Mouse (Mus musculus) heart, embryonic 16.5 days (tissue): Measurements from ENCODE around the gene Pklr. TPM values are rescaled to one million over a fixed set of nuclear protein-coding genes. Genes with fewer than 3 reads are reported as not detected.

Experiments
- ATAC-seq: fragments of 200-750 bp; cut with Nextera tagmentation; replicated peaks from 2 replicates; pipeline ENCODE4 v1.8.0; 2017; ENCODE audit warnings: moderate number of reproducible peaks; ENCODE audit not compliant: insufficient read depth, low FRiP score; ENCODE audit errors: extremely low read depth
- H3K27ac ChIP-seq: fragments of 300-500 bp; sonication (generic); 2 replicates; pipeline ENCODE4 v1.5.1; 2014; ENCODE audit warnings: mild to moderate bottlenecking, low read length, control low read depth, moderate library complexity
- H3K27me3 ChIP-seq: fragments of 300-500 bp; sonication (generic); 2 replicates; pipeline ENCODE4 v1.6.1; 2014; ENCODE audit warnings: low read length, mixed read lengths; ENCODE audit not compliant: control insufficient read depth, insufficient read depth
- H3K36me3 ChIP-seq: fragments of 300-500 bp; sonication (generic); 2 replicates; pipeline ENCODE4 v1.6.1; 2014; ENCODE audit not compliant: control insufficient read depth, insufficient read depth
- H3K4me1 ChIP-seq: fragments of 300-500 bp; sonication (generic); 2 replicates; pipeline ENCODE4 v1.6.1; 2014; ENCODE audit warnings: low read length, mixed read lengths; ENCODE audit not compliant: control insufficient read depth, insufficient read depth
- H3K4me2 ChIP-seq: fragments of 300-500 bp; sonication (generic); 2 replicates; pipeline ENCODE4 v1.6.1; 2014; ENCODE audit warnings: low read depth, mild to moderate bottlenecking, control low read depth, low read length
- H3K4me3 ChIP-seq: fragments of 300-500 bp; sonication (generic); 2 replicates; pipeline ENCODE4 v1.5.1; 2014; ENCODE audit warnings: mild to moderate bottlenecking, control low read depth, low read length
- H3K9ac ChIP-seq: fragments of 300-500 bp; sonication (generic); 2 replicates; pipeline ENCODE4 v1.6.1; 2014; ENCODE audit warnings: low read length, control low read depth
- H3K9me3 ChIP-seq: fragments of 300-500 bp; sonication (generic); replicated peaks from 2 replicates; pipeline ENCODE4 v1.6.1; 2016; ENCODE audit warnings: low read length; ENCODE audit not compliant: control insufficient read depth
- WGBS: fragments of 180-500 bp; shearing (Covaris S2); extraction: QIAGEN DNeasy Blood & Tissue Kit; methylation state at CpG from one replicate; pipeline ENCODE4 v1.1.7; 2014; 5-methylcytosine and 5-hydroxymethylcytosine counted together
- polyA plus RNA-seq: library from polyadenylated mRNA; unstranded; fragments of >200 nt; fragmentation: Nextera tagmentation; extraction: Ambion mirVana; gene quantifications from 2 replicates; pipeline ENCODE4 v1.2.1, GENCODE M21; 2015

The Pklr gene
- polyA plus RNA-seq, 1 experiment from 2014 or later, result 0.64 TPM

DNA sequence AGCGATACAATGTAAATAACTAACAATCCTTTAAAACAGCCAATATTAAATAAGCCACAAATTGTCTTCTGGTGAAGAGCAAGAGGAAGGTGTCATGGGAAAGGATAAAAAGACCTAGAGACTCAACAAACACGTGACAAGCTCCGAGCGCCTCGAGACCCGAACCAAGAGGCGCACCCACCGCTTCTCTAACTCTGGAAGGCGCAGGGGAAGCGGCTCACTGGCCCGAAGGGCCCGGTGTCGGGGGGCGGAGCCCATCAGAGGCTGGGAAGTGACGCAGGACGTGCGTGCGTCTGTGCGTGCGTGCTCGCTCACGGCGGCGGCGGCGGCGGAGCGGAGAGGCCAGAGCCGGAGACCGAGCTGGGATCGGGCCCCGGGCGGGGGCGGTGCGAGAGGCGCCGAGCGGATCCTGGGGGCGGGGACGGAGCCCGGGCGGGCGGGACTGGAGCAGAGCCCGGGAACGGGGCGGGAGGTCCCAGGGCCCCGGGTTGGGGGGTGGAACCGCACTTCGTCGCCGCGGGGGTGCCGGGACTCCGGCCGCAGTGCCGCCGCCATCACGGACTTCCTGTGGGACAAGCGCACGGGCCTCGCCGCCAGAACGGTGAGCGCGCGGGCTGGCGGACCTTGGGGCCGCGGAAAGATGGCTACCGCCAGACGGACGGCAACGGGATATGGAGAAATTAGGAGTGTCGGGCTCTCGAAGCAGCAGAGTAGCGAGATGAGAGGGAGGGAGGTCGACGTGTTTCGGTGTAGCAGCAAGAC, 28.7 kb downstream of the Pklr start, which contains the start of gene Clk2:
Gene Clk2, plus strand, starts transcription at position 290 of the 762 bp plus-strand sequence.
- Histone ChIP-seq H3K4me2 (peak within 1 kb of the TSS; percentile 86), H3K27me3 (no peaks in the 10 kb centered on the region), H3K27ac (peak within 1 kb of the TSS; percentile 99), H3K9me3 (no peaks in the 10 kb centered on the region), H3K9ac (peak within 1 kb of the TSS; percentile 99), H3K4me1 (peaks cover 21% of the 10 kb centered on the region), H3K36me3 (peaks cover 22% of the 10 kb centered on the region), H3K4me3 (peak within 1 kb of the TSS; percentile 97)
- peak; percentile 99 for ATAC-seq
- WGBS, result under 1% methylated on average over 68 of the region's 79 CpGs

DNA sequence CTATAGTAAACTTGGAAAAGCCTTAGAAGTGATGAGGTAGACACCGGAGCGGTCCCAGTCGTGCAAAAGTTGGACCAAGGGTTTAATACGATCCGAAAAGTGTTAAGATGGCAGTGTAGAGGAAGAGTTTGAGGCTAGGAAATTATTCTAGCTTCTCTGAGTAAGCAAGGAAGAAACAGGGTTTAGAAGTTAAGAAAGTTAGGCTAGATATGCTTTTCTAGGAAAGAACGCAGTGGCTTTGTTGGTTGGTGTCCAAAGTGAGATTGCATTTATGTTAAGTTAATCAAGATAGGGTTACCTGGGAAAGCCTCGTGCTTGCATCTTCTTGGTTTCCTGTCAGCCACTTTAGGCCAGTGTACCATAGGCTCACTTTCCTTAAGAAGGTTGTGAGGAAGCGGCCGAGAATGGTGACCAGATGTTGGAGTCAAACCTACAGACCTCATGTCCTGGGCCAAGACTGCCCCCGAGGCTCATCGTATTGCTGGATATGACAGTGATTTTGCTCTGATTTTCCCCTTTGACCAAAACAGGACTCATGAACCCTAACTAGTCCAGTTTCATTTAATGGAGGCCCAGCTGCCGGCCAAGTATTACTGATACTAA, 29.4 kb downstream of the Pklr start:
- Histone ChIP-seq H3K9me3 (no peaks in the 10 kb centered on the region), H3K4me3 (peak overlapping the region; percentile 97), H3K27me3 (no peaks in the 10 kb centered on the region), H3K4me2 (peak overlapping the region; percentile 86), H3K9ac (peak overlapping the region; percentile 99), H3K4me1 (peaks cover 19% of the 10 kb centered on the region), H3K36me3 (peaks cover 29% of the 10 kb centered on the region), H3K27ac (peak overlapping the region; percentile 99)
- 17% methylated on average over 12 of the region's 12 CpGs for WGBS
- ATAC-seq, result no peak

DNA sequence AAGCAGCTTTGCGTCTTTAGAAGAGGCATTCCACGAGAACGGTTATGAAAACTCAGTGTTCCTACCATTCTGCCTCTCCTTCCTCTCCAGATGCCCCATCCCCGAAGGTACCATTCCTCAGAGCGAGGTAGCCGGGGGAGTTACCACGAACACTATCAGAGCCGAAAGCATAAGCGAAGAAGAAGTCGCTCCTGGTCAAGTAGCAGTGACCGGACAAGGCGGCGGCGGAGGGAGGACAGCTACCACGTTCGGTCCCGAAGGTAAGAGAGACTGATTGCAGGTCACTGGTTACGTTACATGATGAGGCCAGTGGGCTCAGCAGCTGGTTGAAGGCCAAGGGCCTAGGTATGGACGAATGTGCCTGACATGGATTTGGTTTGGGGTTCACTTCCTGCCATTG, 31.0 kb downstream of the Pklr start:
- Histone ChIP-seq H3K36me3 (peaks cover 37% of the 10 kb centered on the region), H3K4me1 (peaks cover 19% of the 10 kb centered on the region), H3K4me2 (no peak overlapping the region), H3K27me3 (no peaks in the 10 kb centered on the region), H3K9me3 (no peaks in the 10 kb centered on the region), H3K4me3 (no peak overlapping the region), H3K9ac (no peak overlapping the region), H3K27ac (no peak overlapping the region)
- WGBS, result 91% methylated on average over 19 of the region's 19 CpGs
- ATAC-seq, result no peak

DNA sequence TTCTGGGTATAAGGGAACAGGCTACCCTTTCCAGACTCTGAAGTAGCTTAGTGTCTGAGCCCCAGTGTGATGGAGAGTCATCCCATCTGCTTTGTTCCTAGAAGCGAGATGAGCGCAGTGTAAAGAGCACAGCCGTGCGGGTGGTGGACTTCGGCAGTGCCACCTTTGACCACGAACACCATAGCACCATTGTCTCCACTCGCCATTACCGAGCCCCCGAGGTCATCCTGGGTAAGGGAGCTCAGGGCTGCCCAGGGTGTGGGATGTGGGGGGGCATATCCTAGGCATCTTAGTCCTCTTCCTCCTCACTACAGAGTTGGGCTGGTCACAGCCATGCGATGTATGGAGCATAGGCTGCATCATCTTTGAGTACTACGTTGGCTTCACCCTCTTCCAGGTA, 38.9 kb downstream of the Pklr start:
- H3K4me1 ChIP-seq, result peaks cover 8% of the 10 kb centered on the region
- H3K36me3 ChIP-seq, result peaks cover 56% of the 10 kb centered on the region
- H3K27ac ChIP-seq, result no peak overlapping the region
- H3K9ac ChIP-seq, result no peak overlapping the region
- H3K4me2 ChIP-seq, result no peak overlapping the region
- H3K4me3 ChIP-seq, result no peak overlapping the region
- 96% methylated on average over 11 of the region's 11 CpGs for WGBS
- no peak for ATAC-seq
- H3K27me3 ChIP-seq, result no peaks in the 10 kb centered on the region
- H3K9me3 ChIP-seq, result no peaks in the 10 kb centered on the region

DNA sequence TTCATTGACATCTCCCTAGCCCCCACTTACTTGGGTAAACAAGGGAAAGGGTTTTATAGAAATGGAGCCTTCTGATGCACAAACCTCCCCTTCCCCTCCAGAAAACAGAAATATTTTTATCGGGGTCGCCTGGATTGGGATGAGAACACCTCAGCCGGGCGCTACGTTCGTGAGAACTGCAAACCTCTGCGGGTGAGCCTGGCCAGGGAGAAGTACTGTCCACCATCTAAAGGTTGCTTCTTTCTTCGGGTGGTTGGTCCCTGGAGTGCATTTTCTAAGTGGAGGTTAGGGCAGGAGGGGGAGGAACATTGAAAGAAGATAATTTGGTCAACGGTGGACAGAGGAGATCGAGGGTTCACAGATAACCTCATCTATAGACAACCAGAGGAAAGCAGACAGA, 39.6 kb downstream of the Pklr start:
- peaks cover 56% of the 10 kb centered on the region for H3K36me3 ChIP-seq
- 84% methylated on average over 10 of the region's 10 CpGs for WGBS
- no peak for ATAC-seq
- H3K4me2 ChIP-seq, result no peak overlapping the region
- H3K9ac ChIP-seq, result no peak overlapping the region
- H3K9me3 ChIP-seq, result no peaks in the 10 kb centered on the region
- no peak overlapping the region for H3K27ac ChIP-seq
- H3K4me3 ChIP-seq, result no peak overlapping the region
- H3K4me1 ChIP-seq, result peaks cover 8% of the 10 kb centered on the region
- H3K27me3 ChIP-seq, result no peaks in the 10 kb centered on the region

DNA sequence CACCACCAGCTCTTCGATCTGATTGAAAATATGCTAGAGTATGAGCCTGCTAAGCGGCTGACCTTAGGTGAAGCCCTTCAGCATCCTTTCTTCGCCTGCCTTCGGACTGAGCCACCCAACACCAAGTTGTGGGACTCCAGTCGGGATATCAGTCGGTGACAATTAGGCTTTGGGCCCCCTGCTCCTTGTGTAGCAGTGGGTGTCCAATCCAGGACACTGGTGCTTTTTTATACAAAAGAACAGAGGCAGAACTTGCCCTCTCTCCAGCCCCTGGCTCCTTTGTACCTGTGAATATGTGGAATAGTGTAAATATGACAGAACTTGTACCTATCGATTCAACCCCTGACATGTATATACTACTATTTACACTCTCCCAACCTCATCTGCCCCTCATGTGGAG, 40.5 kb downstream of the Pklr start:
- H3K4me3 ChIP-seq, result no peak overlapping the region
- H3K4me1 ChIP-seq, result peaks cover 8% of the 10 kb centered on the region
- ATAC-seq, result no peak
- H3K4me2 ChIP-seq, result no peak overlapping the region
- no peaks in the 10 kb centered on the region for H3K27me3 ChIP-seq
- no peaks in the 10 kb centered on the region for H3K9me3 ChIP-seq
- no peak overlapping the region for H3K27ac ChIP-seq
- no peak overlapping the region for H3K9ac ChIP-seq
- H3K36me3 ChIP-seq, result peaks cover 57% of the 10 kb centered on the region
- WGBS, result 80% methylated on average over 7 of the region's 7 CpGs

DNA sequence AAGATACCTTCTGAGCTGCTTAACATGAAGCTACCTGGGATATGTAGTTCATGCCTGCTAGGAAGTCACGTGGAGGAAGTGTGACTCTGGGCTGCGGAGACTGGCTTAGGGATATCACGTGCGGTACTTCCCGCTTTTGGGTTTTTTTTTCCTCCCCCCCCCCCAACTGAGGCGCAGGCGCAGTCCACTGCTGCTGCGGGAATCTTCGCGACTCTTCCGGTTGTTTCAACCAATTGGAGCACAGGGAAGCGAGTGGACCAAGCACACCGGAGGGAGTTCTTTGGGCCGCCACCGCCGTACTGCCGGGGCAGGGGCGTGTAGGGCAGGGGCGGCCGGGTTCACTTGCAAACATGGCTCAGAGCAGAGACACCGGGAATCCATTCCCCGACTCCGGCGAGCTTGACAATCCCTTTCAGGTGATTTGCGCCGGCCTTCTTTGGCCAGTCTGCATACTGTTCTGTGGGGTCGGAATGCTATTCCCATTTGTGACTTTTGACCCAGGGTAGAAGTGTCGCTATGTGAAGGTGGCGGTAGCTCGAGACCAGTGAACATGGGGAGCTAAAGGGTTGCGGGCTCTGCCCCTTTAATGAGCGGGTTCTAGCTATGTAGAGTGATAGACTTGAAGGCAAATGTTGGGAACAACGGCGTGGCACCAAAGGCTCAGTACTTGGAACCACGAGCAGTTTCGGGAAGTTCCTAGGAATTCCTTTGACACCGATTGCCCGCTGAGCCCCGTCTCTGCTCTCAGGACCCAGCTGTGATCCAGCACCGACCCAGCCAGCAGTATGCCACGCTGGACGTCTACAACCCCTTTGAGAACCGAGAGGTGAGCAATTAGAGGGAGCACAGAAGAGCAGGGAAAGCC, 41.5 kb downstream of the Pklr start, which contains the start of gene Scamp3:
Gene Scamp3, plus strand, starts transcription at position 232 of the 865 bp plus-strand sequence.
- Histone ChIP-seq H3K9me3 (no peaks in the 10 kb centered on the region), H3K4me2 (peak within 1 kb of the TSS; percentile 61), H3K27ac (peak within 1 kb of the TSS; percentile 73), H3K9ac (peak within 1 kb of the TSS; percentile 85), H3K4me3 (peak within 1 kb of the TSS; percentile 82), H3K36me3 (peaks cover 59% of the 10 kb centered on the region), H3K4me1 (peaks cover 11% of the 10 kb centered on the region), H3K27me3 (no peaks in the 10 kb centered on the region)
- ATAC-seq, result peak; percentile 94
- under 1% methylated on average over 43 of the region's 43 CpGs for WGBS

DNA sequence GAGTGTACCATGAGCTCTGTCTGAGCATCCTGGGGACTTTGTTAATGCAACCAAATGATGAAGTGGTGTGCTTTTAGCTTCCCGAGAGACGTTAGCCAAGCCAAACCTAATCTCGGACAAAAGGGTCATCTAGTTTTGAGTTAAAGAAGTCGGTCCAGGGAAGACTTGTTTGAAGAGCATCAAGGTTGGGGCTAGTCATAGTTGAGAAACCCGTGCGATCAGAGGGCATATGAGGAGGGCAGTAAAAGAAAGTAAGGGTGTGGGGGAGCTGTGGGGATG, 42.1 kb downstream of the Pklr start:
- peak overlapping the region; percentile 61 for H3K4me2 ChIP-seq
- H3K4me3 ChIP-seq, result peak overlapping the region; percentile 82
- peaks cover 55% of the 10 kb centered on the region for H3K36me3 ChIP-seq
- H3K9ac ChIP-seq, result peak overlapping the region; percentile 85
- 7% methylated on average over 6 of the region's 6 CpGs for WGBS
- no peaks in the 10 kb centered on the region for H3K27me3 ChIP-seq
- no peaks in the 10 kb centered on the region for H3K9me3 ChIP-seq
- H3K27ac ChIP-seq, result peak overlapping the region; percentile 73; the same call in 1 of the 2 replicates
- no peak for ATAC-seq
- peaks cover 14% of the 10 kb centered on the region for H3K4me1 ChIP-seq
